Mouse (Mus musculus): ENCODE measurements at regions not wholly inside any gene's neighbourhood (a gene's known extent, or its start where the extent isn't known, plus 50 kb on each side); places are given as distances from the start of the nearest gene placed in this dataset.

DNA sequence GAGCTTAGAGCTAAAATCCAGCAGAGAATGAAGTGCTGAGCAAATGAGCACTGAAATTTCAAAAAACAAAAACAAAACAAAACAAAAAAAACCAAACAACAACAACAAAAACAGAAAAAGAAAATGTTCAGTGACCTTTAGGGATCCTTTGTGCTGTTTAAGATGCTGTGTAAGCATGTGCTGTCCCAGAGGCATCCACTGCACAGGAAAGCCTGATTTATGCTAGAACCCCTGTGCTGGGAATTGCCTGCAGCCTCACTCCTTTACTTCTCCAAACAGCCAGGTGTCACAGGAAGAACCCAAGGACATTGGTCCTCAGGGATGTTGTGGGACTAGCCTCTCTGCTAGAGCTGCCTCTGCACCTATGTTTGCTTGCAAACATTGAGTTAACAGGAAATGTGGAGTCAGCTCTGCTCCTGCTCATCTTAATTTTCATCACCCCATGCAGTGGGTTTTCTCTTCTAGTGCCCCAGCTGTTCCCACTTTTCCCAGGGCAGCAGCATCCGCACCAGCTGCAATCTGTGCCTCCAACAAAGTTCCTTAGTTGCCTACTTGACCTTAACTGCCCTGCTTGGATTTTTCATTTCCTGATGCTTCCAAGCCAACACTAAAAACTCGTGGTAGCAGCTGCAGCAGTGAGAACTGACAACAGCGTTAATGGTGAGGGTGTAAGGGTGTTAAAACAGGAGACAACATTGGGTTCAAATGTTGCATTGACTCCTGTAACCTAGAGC, 804.8 kb upstream of the Gm5150 start:
- Histone ChIP-seq H3K4me1 (ENCODE audit: control insufficient read depth, insufficient read depth, low read length) (no peaks in the 10 kb centered on the region), H3K9me3 (replicated peaks; ENCODE audit: control insufficient read depth, low read length) (no peaks in the 10 kb centered on the region), H3K4me3 (ENCODE audit: low read depth, low read length) (no peak overlapping the region), H3K27ac (replicated peaks; ENCODE audit: low read depth, low read length) (no peak overlapping the region), H3K4me2 (ENCODE audit: low read depth, low read length) (no peak overlapping the region), H3K27me3 (ENCODE audit: control insufficient read depth, insufficient read depth, low read length) (no peaks in the 10 kb centered on the region), H3K9ac (replicated peaks; ENCODE audit: low read length) (no peak overlapping the region), H3K36me3 (replicated peaks; ENCODE audit: control insufficient read depth, insufficient read depth, low read depth, low read length) (no peaks in the 10 kb centered on the region)
- DNase-seq (ENCODE audit: low spot score) (peak; percentile 31), ATAC-seq (replicated peaks; ENCODE audit: insufficient number of reproducible peaks, low FRiP score, low TSS enrichment, low read depth) (no peak)
- 16% methylated on average over 3 of the region's 3 CpGs for WGBS

DNA sequence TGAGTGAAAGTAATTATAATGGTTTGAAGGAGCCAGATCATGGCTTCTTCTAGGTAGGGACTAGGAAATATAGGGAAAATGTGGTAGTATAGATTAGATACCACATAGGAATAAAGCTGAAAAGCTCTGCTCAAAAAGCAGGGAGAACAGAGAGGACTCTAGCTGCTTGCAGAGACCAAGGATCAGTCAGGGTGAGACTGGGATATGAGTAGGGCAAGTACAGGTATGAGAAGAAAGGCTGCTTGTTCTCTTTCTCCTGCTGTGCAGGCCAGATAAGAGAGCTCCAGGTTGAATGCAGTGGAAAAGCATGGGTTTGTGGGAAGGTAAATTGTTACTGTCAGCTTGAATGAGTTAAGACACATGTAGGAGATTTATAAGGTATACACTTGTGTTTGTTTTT, 797.4 kb upstream of the Gm5150 start:
- ATAC-seq (replicated peaks; ENCODE audit: insufficient number of reproducible peaks, low FRiP score, low TSS enrichment, low read depth) (no peak), DNase-seq (ENCODE audit: low spot score) (no peak)
- Histone ChIP-seq H3K27me3 (ENCODE audit: control insufficient read depth, insufficient read depth, low read length) (no peaks in the 10 kb centered on the region), H3K4me3 (ENCODE audit: low read depth, low read length) (no peak overlapping the region), H3K4me1 (ENCODE audit: control insufficient read depth, insufficient read depth, low read length) (no peaks in the 10 kb centered on the region), H3K9ac (replicated peaks; ENCODE audit: low read length) (no peak overlapping the region), H3K27ac (replicated peaks; ENCODE audit: low read depth, low read length) (no peak overlapping the region), H3K36me3 (replicated peaks; ENCODE audit: control insufficient read depth, insufficient read depth, low read depth, low read length) (no peaks in the 10 kb centered on the region), H3K9me3 (replicated peaks; ENCODE audit: control insufficient read depth, low read length) (no peaks in the 10 kb centered on the region), H3K4me2 (ENCODE audit: low read depth, low read length) (no peak overlapping the region)
